Mouse (Mus musculus) regulatory T cell (primary cell): ENCODE data around the gene Prkd3.

ENCODE experiments used
- in situ Hi-C: fragments of 300-600 bp; cut with MboI, MseI; formaldehyde crosslinking; loops from one replicate; pipeline ENCODE4 v1.15.1; 2025; ENCODE audit warnings: high pct_unique_total_duplicates

Prkd3 gene

GRCm38 (mm10) chr17:79020208-79020983 is at the start of gene Prkd3:
Gene Prkd3, minus strand, starts transcription at chr17:79020816.
- in situ Hi-C loops, result no loop called here

DNA sequence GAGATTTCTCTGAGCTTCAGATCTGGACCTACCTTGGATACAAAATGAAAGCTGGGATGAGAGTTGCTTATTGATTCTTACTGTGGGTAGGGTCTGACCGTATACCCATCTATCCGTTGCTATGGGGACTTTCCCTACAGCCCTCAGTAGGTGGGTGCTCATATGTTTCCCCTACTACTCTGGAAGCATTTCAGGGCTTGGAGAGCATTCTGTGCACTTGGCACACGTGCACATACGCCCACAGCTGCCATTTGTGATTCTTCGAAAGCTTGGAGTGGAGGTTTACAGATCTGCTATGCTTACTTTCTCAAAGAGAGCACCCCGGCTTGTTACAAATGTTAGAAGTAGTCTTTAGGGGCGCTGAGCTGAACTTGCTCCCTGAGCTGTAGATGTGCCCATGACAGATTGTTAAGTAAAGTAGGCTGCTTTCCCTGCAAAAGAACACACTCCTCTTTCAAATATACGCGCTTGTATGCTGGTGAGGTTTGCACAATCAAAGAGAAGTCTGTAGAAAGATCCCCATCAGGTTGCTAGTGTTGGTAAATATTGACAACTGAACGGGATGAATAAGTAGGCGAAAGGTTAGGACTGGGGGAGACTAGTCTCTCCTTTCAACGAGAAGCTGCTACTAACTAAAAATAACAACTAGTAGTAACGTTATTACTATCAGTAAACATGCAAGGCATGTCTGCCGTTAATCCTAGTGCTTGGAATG is 49.3 kb upstream of the Prkd3 start:
- in situ Hi-C loops, result no loop called here

- in situ Hi-C loops, result no loop called here
Observed at GRCm38 (mm10) chr17:79069019-79069418, 48.4 kb upstream of the Prkd3 start.

- in situ Hi-C loops, result no loop called here
Observed at GRCm38 (mm10) chr17:79068581-79068980, 48.0 kb upstream of the Prkd3 start.

DNA sequence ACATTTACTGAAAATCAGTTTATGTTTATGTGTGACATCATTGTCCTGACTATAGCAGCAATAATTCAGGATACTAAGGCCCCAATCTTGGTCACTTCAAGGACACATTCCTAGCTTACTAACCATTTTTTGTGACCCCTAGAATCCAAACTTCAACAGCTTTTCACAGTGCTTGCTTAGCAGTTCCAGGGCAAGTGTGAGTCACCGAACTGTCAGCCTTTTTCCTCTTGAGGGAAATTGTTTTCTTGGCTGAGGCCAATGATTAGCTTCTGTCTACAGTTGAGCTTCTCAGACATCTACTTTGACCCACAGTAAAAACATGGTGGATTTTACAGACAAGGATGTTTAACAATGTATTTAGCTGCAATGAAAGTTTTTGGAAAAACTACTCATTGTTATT is 43.6 kb upstream of the Prkd3 start:
- in situ Hi-C loops, result no loop called here

DNA sequence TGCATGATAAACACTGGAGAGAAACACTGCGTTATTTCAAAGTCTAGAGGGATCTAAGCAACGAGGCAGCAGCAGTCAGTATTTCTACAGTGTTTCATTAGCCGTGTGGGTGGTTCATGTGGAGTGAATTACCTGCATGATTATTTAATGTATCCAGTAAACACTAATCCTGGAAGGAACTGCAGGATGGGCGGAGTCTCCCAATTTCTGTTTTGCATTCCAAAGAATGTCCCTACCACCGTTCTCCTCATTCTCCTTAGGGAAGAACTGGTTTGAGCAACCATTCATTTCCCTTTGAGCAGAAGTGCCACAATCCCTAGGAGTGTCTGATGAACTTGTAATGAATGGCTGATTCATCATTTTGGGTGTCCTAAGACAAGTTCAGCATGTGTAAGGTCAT is 39.6 kb upstream of the Prkd3 start:
- in situ Hi-C loops, result no loop called here

DNA sequence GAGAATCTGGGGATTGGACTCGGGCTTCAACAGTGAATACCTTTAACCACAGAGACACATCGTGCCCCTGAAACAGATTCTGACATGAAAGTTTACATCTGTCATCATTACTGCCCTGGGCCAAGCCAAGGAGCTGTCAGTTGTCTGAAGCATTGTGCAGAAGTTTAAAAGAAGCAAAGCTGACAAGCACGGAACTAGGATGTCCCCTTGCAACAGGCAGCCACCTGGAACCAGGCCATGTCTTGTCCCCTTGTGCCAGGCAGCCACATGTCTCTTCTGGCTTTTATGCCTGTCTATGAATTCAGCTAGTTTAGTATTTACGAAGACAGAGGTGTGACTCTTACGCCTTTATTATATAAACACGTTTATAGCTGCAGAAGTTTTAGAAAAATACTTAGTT is 37.7 kb upstream of the Prkd3 start:
- in situ Hi-C loops, result no loop called here

DNA sequence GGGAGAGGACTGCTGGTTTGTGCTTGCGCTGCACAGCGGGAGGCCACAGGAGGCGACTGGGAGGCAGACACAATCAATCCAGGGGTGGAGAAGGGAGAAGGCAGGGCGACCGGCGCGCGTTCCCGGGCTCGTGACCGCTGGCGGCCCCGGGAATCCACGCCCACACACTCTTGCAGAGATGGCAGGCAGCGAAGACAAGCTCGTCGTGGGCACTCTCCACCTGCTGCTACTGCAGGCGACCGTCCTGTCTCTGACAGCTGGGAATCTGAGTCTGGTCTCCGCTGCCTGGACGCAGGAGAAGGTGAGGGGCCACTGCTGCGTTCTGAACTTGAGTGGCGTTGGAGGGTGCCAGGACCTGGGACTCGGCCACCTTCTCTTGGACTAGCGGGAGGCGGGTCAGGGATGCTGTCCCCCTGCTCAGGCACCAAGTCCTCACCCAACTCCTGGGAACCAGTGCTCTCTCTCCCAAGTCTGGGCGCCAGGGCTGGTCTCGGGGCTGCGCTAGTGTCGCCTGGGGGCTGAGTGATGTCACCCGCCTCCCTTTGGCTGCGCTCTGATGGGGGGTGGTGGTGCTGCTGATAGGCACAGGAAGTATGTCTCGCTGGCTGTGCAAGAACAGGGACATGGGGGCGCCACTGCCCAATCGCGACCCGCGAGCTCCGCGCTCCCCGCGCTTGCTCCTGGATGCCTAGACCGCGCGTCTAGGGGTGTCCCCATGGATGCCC is 31.6 kb upstream of the Prkd3 start:
- in situ Hi-C loops, result no loop called here

DNA sequence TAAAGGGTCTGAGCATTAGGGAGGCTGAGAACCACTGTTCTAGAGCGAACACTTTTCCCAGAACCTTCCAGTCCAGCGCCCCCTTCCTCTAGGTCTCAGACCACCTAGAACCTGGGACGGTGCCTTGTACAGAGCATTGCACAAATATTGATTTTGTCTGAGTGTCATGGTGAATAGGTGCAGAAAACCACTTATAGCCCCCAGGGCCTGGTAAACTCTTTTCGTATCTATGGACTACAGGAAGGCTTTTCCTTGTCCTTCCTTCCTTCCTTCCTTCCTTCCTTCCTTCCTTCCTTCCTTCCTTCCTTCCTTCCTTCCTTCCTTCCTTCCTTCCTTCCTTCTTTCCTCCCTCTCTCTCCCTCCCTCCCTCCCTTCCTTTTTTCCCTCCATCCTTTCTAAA is 31.0 kb upstream of the Prkd3 start, which contains the start of gene Qpct:
TSS of gene Qpct (plus strand) at position 301 of the 400 bp plus-strand sequence.
- in situ Hi-C loops, result no loop called here

GRCm38 (mm10) chr17:79043705-79044104 is 23.1 kb upstream of the Prkd3 start:
- in situ Hi-C loops, result no loop called here

DNA sequence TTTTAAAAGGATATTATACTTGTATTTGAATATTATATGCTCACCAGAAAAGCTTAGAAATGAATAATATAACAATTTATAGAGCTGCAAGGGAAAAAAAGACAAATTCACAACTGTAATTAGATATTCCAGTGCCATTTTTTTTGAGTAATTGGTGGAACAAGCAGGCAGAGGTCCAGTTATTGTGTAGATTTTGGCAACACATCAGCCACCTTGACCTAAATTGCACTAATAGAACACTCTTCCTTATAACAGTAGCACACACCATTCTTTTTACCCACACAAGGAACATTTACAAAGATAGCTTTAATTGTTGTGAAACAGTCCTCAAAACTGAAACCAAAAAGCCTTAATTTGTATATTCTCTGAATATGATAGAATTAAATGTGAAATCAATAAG is 19.0 kb upstream of the Prkd3 start:
- in situ Hi-C loops, result no loop called here

- in situ Hi-C loops, result no loop called here
Observed at GRCm38 (mm10) chr17:79032782-79033181, 12.2 kb upstream of the Prkd3 start.

GRCm38 (mm10) chr17:79031569-79031968 is 11.0 kb upstream of the Prkd3 start:
- in situ Hi-C loops, result no loop called here

DNA sequence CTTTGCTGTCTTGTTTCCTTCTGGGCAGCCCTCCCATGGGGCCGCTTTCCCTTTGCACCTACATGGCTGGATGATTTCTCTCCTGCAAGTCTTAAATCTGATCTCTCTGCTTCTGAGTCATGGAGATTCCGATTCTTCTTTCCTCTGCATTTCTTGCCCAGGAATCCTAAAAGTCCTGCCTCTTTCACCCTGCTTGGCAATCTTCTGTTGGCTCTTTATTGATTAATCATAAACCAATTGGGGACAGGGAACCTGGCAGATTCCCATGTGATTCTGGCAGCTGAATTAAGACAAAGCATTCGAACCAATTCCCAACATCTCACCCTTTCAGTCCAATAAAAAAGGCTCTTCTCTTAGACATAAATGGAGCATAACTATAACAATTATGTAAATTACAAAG is 8.6 kb upstream of the Prkd3 start:
- in situ Hi-C loops, result no loop called here

DNA sequence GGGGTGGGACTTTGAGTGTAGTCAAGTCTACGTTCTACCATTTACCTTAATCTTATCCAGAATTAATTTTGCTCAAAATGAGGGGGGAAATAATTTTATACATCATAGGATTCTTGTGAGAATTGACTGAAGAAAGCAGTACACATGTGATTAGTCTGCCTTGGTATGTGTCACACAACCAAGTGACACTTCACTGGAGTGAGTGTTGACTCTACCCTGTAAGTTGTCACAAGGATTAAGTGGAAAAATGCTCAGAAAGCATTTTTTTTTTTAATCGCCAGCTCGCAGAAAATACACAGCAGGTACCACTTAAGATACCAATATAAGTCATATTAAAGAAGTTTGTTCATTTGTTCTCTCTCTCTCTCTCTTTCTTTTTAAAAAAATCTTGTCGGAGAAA is 3.9 kb upstream of the Prkd3 start:
- in situ Hi-C loops, result no loop called here

DNA sequence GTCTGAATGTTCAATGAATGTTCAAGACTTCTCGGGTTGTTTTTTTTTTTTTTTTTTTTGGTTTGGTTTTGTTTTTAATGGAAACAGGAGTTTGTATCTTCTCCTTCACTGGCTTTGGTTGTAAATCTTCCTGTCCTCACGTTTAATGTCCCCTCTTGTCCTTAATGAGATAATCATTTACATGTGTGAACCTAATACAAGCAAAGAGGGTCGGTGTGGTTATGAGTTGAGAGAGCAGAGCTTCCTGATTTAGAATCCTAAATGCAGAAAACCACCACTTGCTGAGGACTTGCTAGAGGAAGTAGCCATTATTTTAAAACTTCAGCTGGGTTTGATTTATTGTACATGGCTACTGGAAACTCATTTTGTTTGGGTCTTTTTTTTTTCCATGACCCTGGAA is 2.1 kb upstream of the Prkd3 start:
- in situ Hi-C loops, result no loop called here

DNA sequence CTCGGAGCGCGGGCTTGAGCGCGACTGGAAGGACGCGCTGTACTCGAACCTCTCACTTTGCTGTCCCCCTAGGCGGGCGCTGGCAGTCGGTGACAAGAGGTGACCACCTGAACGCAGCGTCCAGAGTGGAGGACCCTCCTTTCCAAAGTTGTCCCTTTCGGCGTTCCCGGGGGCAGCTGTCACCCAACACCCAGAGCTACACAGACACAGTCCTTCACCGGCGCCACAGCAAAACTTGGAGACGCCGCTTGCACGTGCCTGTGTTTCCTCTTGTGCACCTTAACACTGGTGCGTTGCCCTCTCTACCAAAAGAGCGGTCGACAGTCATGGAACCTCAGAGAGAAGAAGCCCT is 344 bp upstream of the Prkd3 start:
- in situ Hi-C loops, result no loop called here

- in situ Hi-C loops, result no loop called here
Observed at GRCm38 (mm10) chr17:79019726-79020207, 849 bp downstream of the Prkd3 start.

DNA sequence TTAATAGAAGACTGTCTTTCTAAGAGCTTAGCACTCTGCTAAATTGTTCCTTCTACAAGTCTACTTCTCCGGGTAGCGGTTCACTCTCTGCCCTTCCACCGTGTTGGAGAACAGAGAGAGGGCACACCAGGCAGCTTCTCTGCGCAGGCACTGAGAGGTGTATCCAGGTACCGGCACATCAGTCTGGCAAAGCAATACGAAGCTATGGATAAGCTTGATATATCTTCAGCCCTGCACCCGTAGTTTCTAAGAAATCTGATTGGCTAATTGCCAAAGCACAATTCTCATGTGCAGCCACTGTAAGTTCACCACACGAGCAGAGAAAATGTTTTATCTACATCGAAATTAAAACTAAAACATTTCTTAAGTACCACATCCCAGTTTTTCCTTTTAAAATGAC is 2.2 kb downstream of the Prkd3 start:
- in situ Hi-C loops, result no loop called here

- in situ Hi-C loops, result no loop called here
Observed at GRCm38 (mm10) chr17:79015831-79016230, 4.8 kb downstream of the Prkd3 start.

GRCm38 (mm10) chr17:79014911-79015685 is 5.5 kb downstream of the Prkd3 start:
- in situ Hi-C loops, result no loop called here

DNA sequence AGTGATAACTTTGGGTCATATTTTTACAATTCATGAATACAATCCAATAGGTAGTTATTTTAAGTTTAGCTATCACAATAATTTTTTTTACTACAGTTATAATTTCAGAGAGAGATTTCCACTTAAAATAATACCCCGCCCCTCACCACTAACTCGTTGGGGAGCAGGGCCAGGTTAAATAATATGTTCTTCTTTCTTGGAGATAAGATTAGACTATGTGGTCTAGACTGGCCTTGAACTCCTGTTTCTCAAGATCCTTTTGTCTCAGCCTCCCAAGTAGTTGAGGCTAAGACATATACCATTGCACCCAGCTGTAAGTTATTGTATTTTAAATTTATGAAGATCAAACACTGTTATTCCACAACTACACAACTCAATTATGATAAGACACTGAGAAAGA is 7.0 kb downstream of the Prkd3 start:
- in situ Hi-C loops, result no loop called here
